Mouse (Mus musculus) C2C12 (cell line): ENCODE measurements around the gene Gm21760. TPM values are rescaled to one million over a fixed set of nuclear protein-coding genes. Genes with fewer than 3 reads are reported as not detected.
"Not testable (repeated sequence)": the region's sequence is repeated elsewhere in the genome, so short reads cannot be mapped to it uniquely, and the experiment has no call there.

Experiments used
- H3K27me3 ChIP-seq: one replicate; pipeline ENCODE4 v1.6.1; 2011; ENCODE audit not compliant: control insufficient read depth, insufficient read depth, insufficient read length
- H3K36me3 ChIP-seq: one replicate; pipeline ENCODE4 v1.6.1; 2011; ENCODE audit not compliant: control insufficient read depth, insufficient read depth
- H3K4me3 ChIP-seq: one replicate; pipeline ENCODE4 v1.5.1; 2011; ENCODE audit warnings: mild to moderate bottlenecking, control low read depth; ENCODE audit not compliant: poor library complexity, insufficient read depth, severe bottlenecking
- H3K79me2 ChIP-seq: one replicate; pipeline ENCODE4 v1.6.1; 2011; ENCODE audit not compliant: control insufficient read depth, insufficient read depth
- H3K79me3 ChIP-seq: one replicate; pipeline ENCODE4 v1.6.1; 2011; ENCODE audit warnings: low read depth, control low read depth
- H3ac ChIP-seq: one replicate; pipeline ENCODE3; 2011; ENCODE audit warnings: low read depth; ENCODE audit not compliant: control insufficient read depth, insufficient read length
- long read RNA-seq, 2 experiments: library from polyadenylated mRNA; unstranded; transcript quantifications; one replicate each; pipeline ENCODE4 v2.0.0; 2019 to 2020
- polyA plus RNA-seq: library from polyadenylated mRNA; unstranded; fragments of >200 nt; fragmentation: generic; extraction: Trizol; gene quantifications from one replicate; pipeline ENCODE4 v1.2.1, GENCODE M21; 2012; ENCODE audit warnings: missing spikeins

The Gm21760 gene
- polyA plus RNA-seq: not detected
- long read RNA-seq, experiment 1: 0 reads
- long read RNA-seq, experiment 2: 0 reads

GRCm38 (mm10) chrY:80133479-80133878, at the start of gene Gm21760:
Gm21760 (plus strand) TSS chrY:80133779.
- H3ac ChIP-seq, H3K27me3 ChIP-seq, H3K36me3 ChIP-seq, H3K79me2 ChIP-seq, H3K4me3 ChIP-seq, H3K79me3 ChIP-seq: not testable (repeated sequence)
